Mouse (Mus musculus) intestine, embryonic 16.5 days (tissue): ENCODE results near the gene Smyd4. TPM values are rescaled to one million over a fixed set of nuclear protein-coding genes. Genes with fewer than 3 reads are reported as not detected.

Experiments
- ATAC-seq: fragments of 200-750 bp; cut with Nextera tagmentation; 2 replicates; pipeline ENCODE4 v1.8.0; 2017; ENCODE audit warnings: moderate TSS enrichment, moderate library complexity
- H3K27ac ChIP-seq: fragments of 300-500 bp; sonication (generic); 2 replicates; pipeline ENCODE4 v1.5.1; 2014; ENCODE audit warnings: mild to moderate bottlenecking, low read length
- H3K27me3 ChIP-seq: fragments of 300-500 bp; sonication (generic); replicated peaks from 2 replicates; pipeline ENCODE4 v1.6.1; 2014; ENCODE audit warnings: low read length, control low read depth, mixed read lengths; ENCODE audit not compliant: control insufficient read depth, insufficient read depth
- H3K36me3 ChIP-seq: fragments of 300-500 bp; sonication (generic); 2 replicates; pipeline ENCODE4 v1.6.1; 2014; ENCODE audit warnings: low read length, control low read depth; ENCODE audit not compliant: control insufficient read depth, insufficient read depth
- H3K4me1 ChIP-seq: fragments of 300-500 bp; sonication (generic); 2 replicates; pipeline ENCODE4 v1.6.1; 2014; ENCODE audit warnings: low read length, control low read depth, mixed read lengths; ENCODE audit not compliant: control insufficient read depth, insufficient read depth
- H3K4me2 ChIP-seq: fragments of 300-500 bp; sonication (generic); 2 replicates; pipeline ENCODE4 v1.6.1; 2014; ENCODE audit warnings: low read depth, low read length, control low read depth
- H3K4me3 ChIP-seq: fragments of 300-500 bp; sonication (generic); 2 replicates; pipeline ENCODE4 v1.5.1; 2014; ENCODE audit warnings: mild to moderate bottlenecking, low read length
- H3K9ac ChIP-seq: fragments of 300-500 bp; sonication (generic); 2 replicates; pipeline ENCODE4 v1.6.1; 2014; ENCODE audit warnings: low read depth, low read length
- H3K9me3 ChIP-seq: fragments of 300-500 bp; sonication (generic); 2 replicates; pipeline ENCODE4 v1.6.1; 2016; ENCODE audit warnings: low read length, control low read depth; ENCODE audit not compliant: control insufficient read depth
- WGBS: fragments of 180-500 bp; shearing (Covaris S2); extraction: QIAGEN DNeasy Blood & Tissue Kit; methylation state at CpG from one replicate; pipeline ENCODE4 v1.1.7; 2014; 5-methylcytosine and 5-hydroxymethylcytosine counted together
- polyA plus RNA-seq: library from polyadenylated mRNA; unstranded; fragments of >200 nt; fragmentation: Nextera tagmentation; extraction: Ambion mirVana; gene quantifications from 2 replicates; pipeline ENCODE4 v1.2.1, GENCODE M21; 2015

The Smyd4 gene
- polyA plus RNA-seq, 1 experiment from 2014 or later = 8.2 TPM

- Histone ChIP-seq H3K9me3 (no peaks in the 10 kb centered on the region), H3K4me3 (no peak overlapping the region), H3K4me2 (no peak overlapping the region), H3K27ac (no peak overlapping the region), H3K27me3 (no peaks in the 10 kb centered on the region), H3K36me3 (no peaks in the 10 kb centered on the region; the same call in 1 of the 2 replicates), H3K9ac (no peak overlapping the region), H3K4me1 (peaks cover 9% of the 10 kb centered on the region)
- no peak for ATAC-seq
- 79% methylated on average over 11 of the region's 13 CpGs for WGBS
These were observed 90.0 kb downstream of the Smyd4 start for GRCm38 (mm10) chr11:75438194-75438593.

DNA sequence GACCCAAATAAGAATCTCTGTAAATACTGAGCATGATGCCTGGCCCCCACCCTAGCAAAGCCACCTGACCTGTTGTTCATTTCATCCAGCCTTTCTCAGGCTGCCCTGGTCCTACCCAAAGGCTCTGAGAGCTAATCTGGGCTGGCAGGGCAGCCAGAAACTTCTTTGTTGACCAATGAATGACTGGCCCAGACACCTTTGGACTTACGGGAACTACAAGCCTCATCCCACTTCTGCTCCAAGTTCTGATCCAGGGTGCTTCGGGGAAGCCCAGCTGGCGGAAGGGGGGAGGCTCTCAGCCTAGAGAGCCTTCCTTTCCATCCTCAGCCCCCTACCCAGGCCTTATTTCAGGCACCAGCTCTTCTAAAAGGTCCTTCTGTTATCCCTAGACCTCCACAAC lies 90.6 kb downstream of the Smyd4 start:
- no peak overlapping the region for H3K4me3 ChIP-seq
- no peaks in the 10 kb centered on the region for H3K27me3 ChIP-seq
- no peaks in the 10 kb centered on the region for H3K9me3 ChIP-seq
- H3K4me2 ChIP-seq = peak overlapping the region; percentile 29; the same call in 1 of the 2 replicates
- peak overlapping the region; percentile 34 for H3K9ac ChIP-seq
- no peaks in the 10 kb centered on the region; the same call in 1 of the 2 replicates for H3K36me3 ChIP-seq
- 0 out of 2 replicates have a peak, but pooled peaks have one; percentile 25 for ATAC-seq
- no peak overlapping the region for H3K27ac ChIP-seq
- 79% methylated on average over 3 of the region's 3 CpGs for WGBS
- H3K4me1 ChIP-seq = peaks cover 9% of the 10 kb centered on the region

GRCm38 (mm10) chr11:75439363-75439762 lies 91.1 kb downstream of the Smyd4 start, which contains the start of gene Serpinf2:
TSS of gene Serpinf2 (minus strand) at chr11:75439591.
- H3K27me3 ChIP-seq = no peaks in the 10 kb centered on the region
- H3K4me3 ChIP-seq = no peak within 1 kb of the TSS
- H3K9me3 ChIP-seq = no peaks in the 10 kb centered on the region
- H3K4me2 ChIP-seq = peak within 1 kb of the TSS; percentile 29; the same call in 1 of the 2 replicates
- 59% methylated on average over 6 of the region's 6 CpGs for WGBS
- ATAC-seq = peak; percentile 78
- H3K27ac ChIP-seq = no peak within 1 kb of the TSS
- peaks cover 9% of the 10 kb centered on the region for H3K4me1 ChIP-seq
- no peaks in the 10 kb centered on the region; the same call in 1 of the 2 replicates for H3K36me3 ChIP-seq
- H3K9ac ChIP-seq = peak within 1 kb of the TSS; percentile 34

- WGBS = 95% methylated on average over 3 of the region's 3 CpGs
- no peak overlapping the region for H3K27ac ChIP-seq
- no peaks in the 10 kb centered on the region for H3K9me3 ChIP-seq
- peaks cover 9% of the 10 kb centered on the region for H3K4me1 ChIP-seq
- H3K4me2 ChIP-seq = no peak overlapping the region
- no peak overlapping the region for H3K4me3 ChIP-seq
- no peaks in the 10 kb centered on the region; the same call in 1 of the 2 replicates for H3K36me3 ChIP-seq
- ATAC-seq = no peak
- no peak overlapping the region for H3K9ac ChIP-seq
- no peaks in the 10 kb centered on the region for H3K27me3 ChIP-seq
These were observed 91.7 kb downstream of the Smyd4 start for GRCm38 (mm10) chr11:75439951-75440350.

DNA sequence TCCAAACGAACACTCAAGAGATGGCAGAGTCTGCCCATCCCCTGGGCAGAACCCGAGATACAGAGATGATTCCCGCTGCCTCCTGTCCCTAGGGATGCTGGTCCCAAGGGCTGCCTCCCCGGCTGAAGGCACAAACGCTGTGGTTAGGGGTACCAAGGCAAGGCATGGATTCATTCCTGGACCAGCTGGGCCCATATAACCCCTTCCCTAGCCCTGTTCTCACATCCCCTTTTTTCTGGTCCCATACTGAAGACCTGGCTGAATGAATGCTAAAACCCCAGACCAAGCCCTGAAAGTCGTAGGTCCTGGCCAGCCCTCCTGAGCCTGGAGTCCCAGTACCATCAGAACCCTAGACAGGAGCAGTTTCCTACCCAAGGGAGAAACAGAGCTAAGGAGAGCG lies 92.8 kb downstream of the Smyd4 start:
- no peak for ATAC-seq
- H3K4me2 ChIP-seq = no peak overlapping the region
- no peaks in the 10 kb centered on the region for H3K9me3 ChIP-seq
- H3K27ac ChIP-seq = no peak overlapping the region
- WGBS = 76% methylated on average over 7 of the region's 7 CpGs
- H3K9ac ChIP-seq = no peak overlapping the region
- H3K4me1 ChIP-seq = peaks cover 9% of the 10 kb centered on the region
- no peaks in the 10 kb centered on the region for H3K27me3 ChIP-seq
- no peak overlapping the region for H3K4me3 ChIP-seq
- H3K36me3 ChIP-seq = peaks cover 3% of the 10 kb centered on the region

DNA sequence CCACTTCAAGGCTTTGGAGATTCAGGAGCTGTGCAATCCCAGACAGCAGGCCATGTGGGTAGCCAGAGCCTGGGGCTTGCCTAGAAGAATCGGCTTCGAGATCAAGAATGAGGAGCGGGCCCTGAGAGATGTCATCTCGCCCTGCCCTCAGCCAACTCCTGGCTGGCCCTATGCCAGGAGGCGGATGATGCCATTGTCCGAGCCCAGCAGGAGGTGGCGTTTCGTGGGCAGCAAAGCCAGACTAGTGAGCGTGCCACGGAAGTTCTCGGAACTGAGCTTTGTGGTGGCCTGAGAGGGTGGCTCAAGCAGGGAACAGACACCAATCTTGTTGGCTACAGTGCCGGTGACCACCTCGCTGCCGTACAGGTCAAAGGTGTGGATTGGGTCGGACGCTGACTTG lies 93.4 kb downstream of the Smyd4 start:
- peaks cover 9% of the 10 kb centered on the region for H3K4me1 ChIP-seq
- no peak overlapping the region for H3K4me3 ChIP-seq
- H3K36me3 ChIP-seq = peaks cover 3% of the 10 kb centered on the region
- H3K9me3 ChIP-seq = no peaks in the 10 kb centered on the region
- ATAC-seq = no peak
- no peaks in the 10 kb centered on the region for H3K27me3 ChIP-seq
- no peak overlapping the region for H3K9ac ChIP-seq
- 92% methylated on average over 16 of the region's 16 CpGs for WGBS
- no peak overlapping the region for H3K4me2 ChIP-seq
- H3K27ac ChIP-seq = no peak overlapping the region

GRCm38 (mm10) chr11:75443711-75444110 lies 95.5 kb downstream of the Smyd4 start:
- no peaks in the 10 kb centered on the region for H3K27me3 ChIP-seq
- 0 out of 2 replicates have a peak, but pooled peaks have one; percentile 15 for ATAC-seq
- H3K4me1 ChIP-seq = peaks cover 9% of the 10 kb centered on the region
- WGBS = 54% methylated on average over 8 of the region's 8 CpGs
- no peak overlapping the region for H3K9ac ChIP-seq
- H3K4me2 ChIP-seq = no peak overlapping the region
- H3K4me3 ChIP-seq = no peak overlapping the region
- H3K9me3 ChIP-seq = no peaks in the 10 kb centered on the region
- H3K36me3 ChIP-seq = peaks cover 3% of the 10 kb centered on the region
- H3K27ac ChIP-seq = no peak overlapping the region

- H3K9ac ChIP-seq = no peak overlapping the region
- WGBS = 84% methylated on average over 3 of the region's 3 CpGs
- no peaks in the 10 kb centered on the region for H3K27me3 ChIP-seq
- no peak overlapping the region for H3K4me2 ChIP-seq
- no peak overlapping the region for H3K4me3 ChIP-seq
- H3K4me1 ChIP-seq = peaks cover 5% of the 10 kb centered on the region
- ATAC-seq = no peak
- no peaks in the 10 kb centered on the region for H3K9me3 ChIP-seq
- peaks cover 8% of the 10 kb centered on the region for H3K36me3 ChIP-seq
- H3K27ac ChIP-seq = no peak overlapping the region
These were observed 100.3 kb downstream of the Smyd4 start for GRCm38 (mm10) chr11:75448575-75448974.

DNA sequence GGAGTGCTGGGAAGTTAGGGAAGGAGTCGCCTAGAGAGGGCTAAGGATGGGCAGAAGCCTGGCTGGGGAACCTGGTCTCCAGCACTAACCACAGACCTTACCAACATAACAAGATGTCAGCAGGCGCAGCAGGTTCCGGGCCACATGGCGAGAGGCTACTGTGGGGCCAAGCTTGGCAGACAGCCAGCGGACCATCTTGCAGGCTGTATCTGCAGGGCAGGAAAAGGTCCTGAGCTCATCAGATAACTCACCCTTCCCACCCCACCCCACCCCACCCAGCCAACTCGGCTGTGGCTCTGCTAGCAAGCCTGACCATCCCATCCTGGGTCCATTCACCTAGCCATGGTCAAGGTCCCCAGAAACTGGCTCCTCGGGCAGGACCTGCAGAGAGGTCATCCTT lies 101.5 kb downstream of the Smyd4 start:
- Histone ChIP-seq H3K4me3 (no peak overlapping the region), H3K27ac (no peak overlapping the region), H3K9me3 (no peaks in the 10 kb centered on the region), H3K4me1 (peaks cover 10% of the 10 kb centered on the region), H3K36me3 (peaks cover 8% of the 10 kb centered on the region; the same call in 1 of the 2 replicates), H3K9ac (no peak overlapping the region), H3K4me2 (no peak overlapping the region), H3K27me3 (no peaks in the 10 kb centered on the region)
- ATAC-seq = no peak
- 62% methylated on average over 7 of the region's 7 CpGs for WGBS
